Mouse (Mus musculus): ENCODE measurements at regions not wholly inside any gene's neighbourhood (a gene's known extent, or its start where the extent isn't known, plus 50 kb on each side); places are given as distances from the start of the nearest gene placed in this dataset.
"Not testable (repeated sequence)": the region's sequence is repeated elsewhere in the genome, so short reads cannot be mapped to it uniquely, and the experiment has no call there.

DNA sequence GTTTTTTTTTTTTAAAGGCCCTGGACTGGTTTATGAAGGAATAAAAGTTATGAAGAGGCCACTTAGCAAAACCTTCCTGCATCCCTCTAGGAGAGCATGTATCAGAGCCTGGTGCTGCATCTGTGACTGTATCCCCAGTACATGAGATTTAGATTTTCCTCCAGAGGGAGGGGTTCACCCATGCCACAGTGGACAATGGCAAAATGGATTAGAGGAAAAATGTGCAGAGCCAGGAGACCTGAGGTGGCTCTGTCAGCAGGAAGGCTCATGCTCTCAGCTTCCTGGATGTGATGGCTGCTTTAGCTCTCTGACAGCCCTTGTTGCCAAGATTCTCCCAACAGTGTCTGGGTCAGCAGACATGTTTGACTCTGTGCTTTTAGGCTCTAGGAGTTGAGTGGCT lies 298.2 kb downstream of the Eipr1 start:
- no peak for DNase-seq (ENCODE audit: low spot score)

DNA sequence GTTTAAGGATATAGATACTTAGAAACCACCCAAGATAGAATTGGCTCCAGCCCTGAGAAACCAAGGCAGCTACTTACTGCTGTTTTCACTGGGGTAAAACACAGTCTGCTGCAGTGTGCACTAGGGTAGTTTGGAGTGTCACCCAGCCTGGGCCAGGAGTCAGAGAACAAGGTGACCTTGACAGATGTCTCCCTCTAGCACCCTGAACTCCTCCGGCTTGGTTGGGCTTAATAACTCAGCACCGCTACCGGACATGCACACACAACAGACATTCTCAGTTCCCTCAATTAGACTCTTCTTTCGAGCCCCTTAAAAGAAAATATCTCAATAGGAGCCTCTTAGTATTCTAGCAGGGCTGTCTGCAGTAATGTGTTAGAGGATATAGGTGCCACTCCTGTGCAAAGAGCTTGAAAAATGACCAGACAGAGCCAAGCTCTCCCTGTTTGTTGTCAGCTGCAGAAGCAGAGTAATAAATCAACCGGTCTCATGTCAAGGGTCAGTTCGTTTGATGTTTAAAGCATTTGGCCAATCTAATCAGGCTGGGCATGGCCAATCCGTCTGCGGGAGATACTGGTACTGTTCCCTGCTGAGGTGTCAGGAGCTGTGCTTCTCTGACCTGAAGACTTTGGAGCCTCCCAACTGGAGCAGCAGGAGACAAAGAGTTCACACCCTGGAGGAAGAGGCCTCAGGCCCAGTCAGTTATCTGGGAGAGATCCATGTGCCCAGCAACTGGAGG lies 299.1 kb downstream of the Eipr1 start:
- DNase-seq (ENCODE audit: low spot score), result no peak

DNA sequence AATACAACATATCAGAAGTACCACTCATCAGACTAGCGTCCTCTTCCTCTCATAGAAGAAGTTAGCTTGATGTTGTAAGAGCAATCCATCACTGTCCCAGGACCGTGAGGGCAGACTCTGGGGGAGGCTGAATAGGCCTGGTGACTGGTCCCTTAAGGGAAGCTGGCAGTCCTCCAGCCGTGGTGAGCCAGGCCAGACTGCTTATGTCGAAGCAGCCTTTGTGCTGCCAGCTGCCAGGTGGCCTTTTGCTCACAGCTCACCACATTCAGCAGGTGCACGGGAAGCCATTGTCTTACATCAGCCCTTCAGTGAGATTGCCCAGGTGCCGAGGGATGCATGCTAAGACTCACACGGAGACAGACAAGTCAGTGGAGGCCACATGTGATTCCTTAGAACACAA lies 302.8 kb downstream of the Eipr1 start:
- no peak for DNase-seq (ENCODE audit: low spot score)

- DNase-seq (ENCODE audit: low spot score), result no peak
Measured at GRCm38 (mm10) chr12:29062025-29062637, 310.5 kb downstream of the Eipr1 start.

- DNase-seq (ENCODE audit: low spot score), result no peak
Measured at GRCm38 (mm10) chr12:29062801-29063200, 311.2 kb downstream of the Eipr1 start.

DNA sequence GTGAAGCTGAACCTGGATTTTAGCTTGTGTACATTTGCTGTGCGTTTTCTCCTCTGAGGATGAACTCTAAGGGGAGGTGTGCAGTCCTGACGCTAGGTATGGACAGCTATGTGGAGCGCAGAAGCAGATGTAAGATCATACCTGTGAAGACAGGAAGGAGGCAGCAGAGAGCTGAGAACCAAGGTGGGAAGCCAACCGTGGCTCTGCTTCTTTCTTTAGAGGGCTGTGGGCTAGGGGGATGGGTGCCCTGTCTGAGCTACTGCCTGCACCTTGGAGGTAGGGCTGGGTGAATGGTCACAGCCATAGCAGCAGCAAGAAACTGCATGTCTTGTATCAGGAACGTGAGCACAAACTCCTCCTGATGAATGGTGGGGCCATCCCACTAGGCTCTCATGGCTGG lies 316.6 kb downstream of the Eipr1 start:
- no peak for DNase-seq (ENCODE audit: low spot score)

GRCm38 (mm10) chr12:29075096-29075852 lies 323.7 kb downstream of the Eipr1 start:
- DNase-seq (ENCODE audit: low spot score), result no peak

DNA sequence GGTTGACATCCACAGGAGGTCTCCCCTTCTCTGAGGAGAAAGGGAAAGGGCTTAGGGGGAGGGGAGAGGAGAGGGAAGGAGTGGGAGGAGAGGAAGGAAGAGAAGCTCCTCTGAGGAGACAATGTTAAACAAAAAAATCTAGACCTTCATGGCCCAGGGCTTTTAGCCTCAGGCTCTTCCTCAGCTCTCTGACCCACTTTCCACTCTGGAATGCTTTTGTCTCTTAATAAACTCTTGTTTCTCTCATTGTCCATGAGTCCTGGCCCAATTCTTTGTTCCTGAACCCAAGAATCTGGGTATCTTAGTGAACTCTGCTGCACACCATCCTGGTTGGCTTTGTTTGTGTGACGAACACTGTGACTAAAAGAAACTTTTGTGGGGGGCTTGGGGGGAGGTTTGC lies 325.0 kb downstream of the Eipr1 start:
- DNase-seq (ENCODE audit: low spot score), result no peak

GRCm38 (mm10) chr12:29079011-29079410 lies 327.4 kb downstream of the Eipr1 start:
- DNase-seq (ENCODE audit: low spot score), result no peak

DNA sequence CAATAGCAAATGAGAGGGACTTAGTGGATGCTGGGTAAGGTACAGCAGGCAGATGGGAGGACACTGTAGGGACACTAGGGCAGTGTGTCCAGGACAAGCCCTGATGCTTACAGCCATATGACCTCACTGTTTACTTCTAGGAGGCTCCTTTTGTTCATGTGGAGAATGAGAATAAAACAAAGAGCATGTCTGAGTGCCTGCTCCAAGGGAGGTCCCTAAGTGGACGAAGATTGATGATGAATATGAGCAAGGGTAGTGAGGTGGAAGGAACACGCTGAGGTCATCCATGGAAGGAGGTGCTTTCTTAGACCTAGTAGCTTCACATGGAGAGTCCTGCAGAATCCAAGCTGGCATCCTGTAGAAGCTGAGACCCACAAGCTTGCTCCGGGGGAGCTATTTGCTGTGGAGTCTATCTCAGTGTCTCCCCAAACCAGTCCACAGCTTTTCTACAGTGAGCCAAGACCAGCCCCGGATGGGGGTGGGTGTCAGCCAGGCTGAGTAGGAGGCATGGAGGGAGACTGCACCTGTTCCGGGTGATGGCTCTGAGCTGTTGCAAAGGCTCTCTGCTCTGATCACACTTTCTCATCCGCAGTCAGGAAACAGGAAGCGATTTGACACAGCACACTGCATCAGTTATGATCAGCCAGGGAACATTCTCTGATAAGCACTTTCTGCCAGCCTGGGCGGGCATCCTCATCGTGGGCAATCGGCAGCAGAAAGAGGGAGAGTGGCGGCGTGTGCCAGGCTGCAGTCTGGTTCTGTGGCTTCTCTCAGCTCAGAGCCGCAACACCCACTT lies 332.0 kb downstream of the Eipr1 start:
- no peak for DNase-seq (ENCODE audit: low spot score)

GRCm38 (mm10) chr12:29087245-29087644 lies 335.6 kb downstream of the Eipr1 start:
- DNase-seq (ENCODE audit: low spot score), result not testable (repeated sequence)

DNA sequence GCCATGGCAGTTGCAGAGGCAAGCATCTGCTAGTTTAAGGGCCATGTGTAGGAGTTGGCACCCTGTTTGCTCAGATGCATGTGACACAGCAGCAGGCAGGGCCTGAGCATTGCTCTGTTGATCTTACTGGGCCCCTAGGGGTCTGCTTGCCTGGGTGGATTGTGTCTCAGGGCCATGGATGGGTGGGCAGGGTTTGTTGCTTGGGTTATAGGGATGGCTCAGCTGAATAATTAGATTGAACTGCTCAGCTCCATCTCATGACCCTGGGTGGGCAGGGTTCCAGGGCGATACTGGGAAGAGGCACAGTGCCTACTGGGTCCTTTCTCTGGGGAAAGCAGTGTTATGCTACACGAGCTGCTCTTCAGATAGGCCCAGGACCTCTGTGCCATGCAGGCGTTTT lies 338.0 kb downstream of the Eipr1 start:
- DNase-seq (ENCODE audit: low spot score), result no peak

DNA sequence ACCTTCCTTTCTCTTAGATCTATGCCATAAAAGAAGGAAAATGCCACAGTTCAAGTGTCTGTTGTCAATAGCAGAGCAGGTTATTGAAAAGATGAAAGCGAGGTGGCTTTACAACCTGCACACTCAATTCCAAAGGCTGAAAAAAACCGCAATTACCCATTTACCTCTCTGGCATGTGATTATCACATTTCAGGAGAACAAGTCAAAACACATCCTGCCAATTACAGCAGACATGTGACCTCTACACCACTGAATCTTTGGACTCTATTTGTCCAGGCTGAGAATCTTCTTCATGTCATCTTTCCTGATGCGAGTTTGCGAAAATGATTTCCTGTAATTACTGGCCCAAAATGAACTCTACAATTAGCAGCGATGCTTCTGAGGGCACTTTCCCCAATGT lies 338.8 kb downstream of the Eipr1 start:
- no peak for DNase-seq (ENCODE audit: low spot score)

- DNase-seq (ENCODE audit: low spot score), result no peak
Measured at GRCm38 (mm10) chr12:29095406-29096032, 343.9 kb downstream of the Eipr1 start.

- no peak for DNase-seq (ENCODE audit: low spot score)
Measured at GRCm38 (mm10) chr12:29096033-29096913, 344.7 kb downstream of the Eipr1 start.

DNA sequence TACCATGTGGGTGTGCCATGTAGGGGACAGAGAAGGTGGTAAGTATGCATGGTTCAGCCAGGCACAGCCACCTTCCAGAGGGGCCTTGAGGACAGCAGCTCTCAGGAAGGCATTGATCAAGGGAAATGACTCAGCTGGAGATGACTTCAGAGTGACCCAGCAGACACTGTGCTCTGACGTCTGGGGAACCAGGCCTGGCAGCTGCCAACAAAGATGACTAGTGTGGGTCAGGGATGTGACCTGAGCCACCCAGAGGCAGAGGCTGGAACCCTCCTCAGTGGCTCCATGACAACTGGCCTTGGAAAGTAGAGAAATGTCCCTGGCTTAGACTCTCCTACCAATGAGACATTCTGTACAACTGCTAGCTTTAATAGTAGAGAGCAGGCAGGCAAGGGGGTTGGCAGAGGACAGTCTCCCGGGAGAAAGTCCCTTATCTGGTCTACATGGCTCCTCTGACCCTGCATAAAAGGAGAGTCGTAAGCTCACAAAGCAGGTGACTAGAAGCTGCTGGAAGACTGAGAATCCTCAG lies 348.5 kb downstream of the Eipr1 start:
- no peak for DNase-seq (ENCODE audit: low spot score)

GRCm38 (mm10) chr12:29106893-29107719 lies 355.5 kb downstream of the Eipr1 start:
- DNase-seq (ENCODE audit: low spot score), result no peak

DNA sequence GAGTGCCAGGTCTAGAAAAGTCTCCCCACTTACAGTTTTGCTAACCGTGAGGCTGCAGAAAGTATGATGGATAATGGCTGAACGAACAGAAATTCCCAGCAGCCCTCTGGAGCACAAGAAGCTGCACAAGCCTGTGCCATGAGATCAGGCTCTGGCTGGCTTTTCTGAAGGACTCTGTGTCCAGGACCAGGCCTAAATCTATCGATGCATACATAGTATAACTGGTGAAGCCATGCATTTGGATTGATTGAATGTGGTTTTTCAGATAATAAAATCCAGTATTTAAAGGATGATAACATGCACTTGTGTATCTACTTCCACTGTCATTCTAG lies 356.1 kb downstream of the Eipr1 start:
- DNase-seq (ENCODE audit: low spot score), result no peak

DNA sequence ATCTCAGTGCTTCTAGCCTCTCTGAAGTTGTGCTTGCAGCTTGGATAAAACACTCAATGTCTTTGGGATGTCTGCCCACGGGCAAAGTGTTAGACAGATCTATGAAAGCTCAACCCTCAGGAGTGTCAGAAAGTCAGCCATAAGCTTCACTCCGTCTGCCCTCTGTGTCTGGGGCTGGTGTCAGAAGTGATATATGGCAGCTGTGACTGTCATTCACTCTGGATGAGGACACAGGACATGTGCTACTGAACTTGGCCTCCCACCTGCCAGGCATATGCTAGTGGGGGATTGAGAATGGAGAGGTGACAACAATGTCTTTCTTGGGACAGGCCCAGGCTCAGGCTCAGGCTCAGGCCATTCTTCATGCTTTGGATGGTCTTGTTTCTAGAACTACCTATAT lies 366.7 kb downstream of the Eipr1 start:
- no peak for DNase-seq (ENCODE audit: low spot score)

- DNase-seq (ENCODE audit: low spot score), result no peak
Measured at GRCm38 (mm10) chr12:29121159-29121558, 369.6 kb downstream of the Eipr1 start.
